29 mouse cellular contexts compared by ENCODE assay signal in the genomic region with DNA sequence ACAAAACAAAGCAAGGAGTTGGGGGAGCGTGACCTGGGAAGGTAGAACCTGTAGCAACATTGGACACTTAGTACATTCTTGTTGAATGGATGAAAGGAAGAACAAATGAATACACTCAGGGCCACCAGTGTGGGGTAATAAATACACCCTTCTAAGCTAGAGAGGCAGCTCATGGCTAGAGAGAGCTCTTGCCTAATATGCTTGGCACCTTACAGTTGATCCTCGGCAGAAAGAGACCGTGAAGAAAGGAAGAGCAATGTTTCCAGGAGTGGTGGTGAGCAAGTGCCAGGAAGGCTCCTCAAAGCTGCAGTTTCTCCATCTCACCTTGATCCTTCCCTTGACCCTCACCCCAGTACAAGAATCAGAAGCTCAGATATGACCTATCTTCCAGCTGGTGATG. TPM values are rescaled to one million over a fixed set of nuclear protein-coding genes. Genes with fewer than 3 reads are reported as not detected.
DNase-seq lines count a peak whose midpoint lies in the region; ATAC-seq and TF ChIP-seq lines count a peak whose summit lies in the region.
"Had no signal": no experiment of that assay in that cellular context is flagged by ENCODE, and none has a peak within 500 bp of the region (broad histone marks: within the 10 kb centered on the region; RNA-seq: fewer than 3 reads in every experiment).

No protein-coding gene starts in this region.

- H3K4me3 ChIP-seq in forebrain, embryonic 11.5 days (ENCODE audit: low read depth, low read length), result no peak overlapping the region
- no peak overlapping the region for H3K4me3 ChIP-seq in forebrain, embryonic 15.5 days
- no peak overlapping the region for H3K4me3 ChIP-seq in kidney, postnatal 0 days (replicated peaks; ENCODE audit: low read depth, low read length)
- H3K4me3 ChIP-seq in kidney, embryonic 14.5 days (ENCODE audit: low read length), result no peak overlapping the region
- H3K4me3 ChIP-seq: hindbrain, embryonic 12.5 days; limb, embryonic 10.5 days; limb, embryonic 15.5 days; lung, embryonic 15.5 days; midbrain, embryonic 10.5 days; midbrain, embryonic 15.5 days; neural tube, embryonic 15.5 days had no signal

- no peak for TF ChIP-seq CTCF in kidney, postnatal 0 days (IDR thresholded peaks at IDR 0.05; ENCODE audit: low read depth)

- no peaks in the 10 kb centered on the region; the same call in 1 of the 2 replicates for H3K36me3 ChIP-seq in forebrain, embryonic 11.5 days (ENCODE audit: control insufficient read depth, insufficient read depth, low read length)
- H3K36me3 ChIP-seq in forebrain, embryonic 15.5 days, result peaks cover 14% of the 10 kb centered on the region; the same call in 1 of the 2 replicates
- H3K36me3 ChIP-seq in kidney, postnatal 0 days (ENCODE audit: insufficient read depth, low read length), result peaks cover 18% of the 10 kb centered on the region; the same call in 1 of the 2 replicates
- H3K36me3 ChIP-seq in kidney, embryonic 14.5 days (ENCODE audit: control insufficient read depth, insufficient read depth, low read length), result peaks cover 38% of the 10 kb centered on the region

- no peaks in the 10 kb centered on the region for H3K4me1 ChIP-seq in forebrain, embryonic 11.5 days (replicated peaks; ENCODE audit: control insufficient read depth, insufficient read depth, low read length)
- H3K4me1 ChIP-seq in forebrain, embryonic 15.5 days, result 0 out of 2 replicates have a peak, but pooled peaks cover 3% of the 10 kb centered on the region
- no peaks in the 10 kb centered on the region for H3K4me1 ChIP-seq in kidney, postnatal 0 days (replicated peaks; ENCODE audit: insufficient read depth, low read length)
- H3K4me1 ChIP-seq in kidney, embryonic 14.5 days (ENCODE audit: control insufficient read depth, insufficient read depth, low read length), result no peaks in the 10 kb centered on the region
- H3K4me1 ChIP-seq: hindbrain, embryonic 12.5 days; limb, embryonic 10.5 days; midbrain, embryonic 10.5 days; midbrain, embryonic 15.5 days; neural tube, embryonic 15.5 days had no signal

- no peaks in the 10 kb centered on the region for H3K9me3 ChIP-seq in forebrain, embryonic 11.5 days (ENCODE audit: control insufficient read depth, low read length)
- H3K9me3 ChIP-seq in forebrain, embryonic 15.5 days, result no peaks in the 10 kb centered on the region
- H3K9me3 ChIP-seq in kidney, postnatal 0 days (replicated peaks; ENCODE audit: low read length), result no peaks in the 10 kb centered on the region
- no peaks in the 10 kb centered on the region for H3K9me3 ChIP-seq in kidney, embryonic 14.5 days (ENCODE audit: control insufficient read depth, low read length)
- H3K9me3 ChIP-seq: hindbrain, embryonic 12.5 days; limb, embryonic 10.5 days; limb, embryonic 15.5 days; lung, embryonic 15.5 days; midbrain, embryonic 10.5 days; midbrain, embryonic 15.5 days; neural tube, embryonic 15.5 days had no signal

- no peak overlapping the region for H3K4me2 ChIP-seq in forebrain, embryonic 11.5 days (ENCODE audit: low read depth, low read length, severe bottlenecking)
- no peak overlapping the region for H3K4me2 ChIP-seq in forebrain, embryonic 15.5 days (replicated peaks)
- no peak overlapping the region for H3K4me2 ChIP-seq in kidney, postnatal 0 days (ENCODE audit: low read length)
- H3K4me2 ChIP-seq in kidney, embryonic 14.5 days (replicated peaks; ENCODE audit: low read depth, low read length), result no peak overlapping the region
- H3K4me2 ChIP-seq: hindbrain, embryonic 12.5 days; limb, embryonic 15.5 days; lung, embryonic 15.5 days; midbrain, embryonic 15.5 days; neural tube, embryonic 15.5 days had no signal

- no peak overlapping the region for H3K9ac ChIP-seq in forebrain, embryonic 11.5 days (ENCODE audit: low read length)
- H3K9ac ChIP-seq in forebrain, embryonic 15.5 days (replicated peaks), result no peak overlapping the region
- no peak overlapping the region for H3K9ac ChIP-seq in kidney, postnatal 0 days (ENCODE audit: low read depth, low read length)
- H3K9ac ChIP-seq in kidney, embryonic 14.5 days (ENCODE audit: low read depth, low read length), result no peak overlapping the region
- H3K9ac ChIP-seq: hindbrain, embryonic 12.5 days; limb, embryonic 15.5 days; lung, embryonic 15.5 days; midbrain, embryonic 15.5 days; neural tube, embryonic 15.5 days had no signal

- WGBS in forebrain, embryonic 11.5 days, result 93% methylated on average over 3 of the region's 3 CpGs
- WGBS in forebrain, embryonic 15.5 days, result 89% methylated on average over 3 of the region's 3 CpGs
- 84% methylated on average over 3 of the region's 3 CpGs for WGBS in kidney, postnatal 0 days
- WGBS in kidney, embryonic 14.5 days, result 88% methylated on average over 3 of the region's 3 CpGs

- no peak overlapping the region for H3K27ac ChIP-seq in forebrain, embryonic 11.5 days (ENCODE audit: low read depth, low read length)
- no peak overlapping the region for H3K27ac ChIP-seq in forebrain, embryonic 15.5 days (replicated peaks)
- H3K27ac ChIP-seq in kidney, postnatal 0 days, result peak overlapping the region; percentile 25; the same call in 1 of the 2 replicates
- H3K27ac ChIP-seq in kidney, embryonic 14.5 days (ENCODE audit: low read depth, low read length), result no peak overlapping the region
- H3K27ac ChIP-seq: hindbrain, embryonic 12.5 days; hindbrain, postnatal 0 days; limb, embryonic 10.5 days; limb, embryonic 15.5 days; lung, embryonic 15.5 days; midbrain, embryonic 10.5 days; midbrain, embryonic 15.5 days; neural tube, embryonic 15.5 days had no signal

- no peaks in the 10 kb centered on the region for H3K27me3 ChIP-seq in forebrain, embryonic 11.5 days (ENCODE audit: control insufficient read depth, insufficient read depth, low read length)
- H3K27me3 ChIP-seq in forebrain, embryonic 15.5 days, result no peaks in the 10 kb centered on the region
- H3K27me3 ChIP-seq in kidney, postnatal 0 days (ENCODE audit: insufficient read depth, low read length), result no peaks in the 10 kb centered on the region
- no peaks in the 10 kb centered on the region for H3K27me3 ChIP-seq in kidney, embryonic 14.5 days (ENCODE audit: control insufficient read depth, insufficient read depth, low read length)
- H3K27me3 ChIP-seq: CH12.LX; hindbrain, embryonic 12.5 days; limb, embryonic 15.5 days; lung, embryonic 15.5 days; midbrain, embryonic 15.5 days; neural tube, embryonic 15.5 days had no signal

- peak; percentile 29 for DNase-seq in forebrain, embryonic 11.5 days (ENCODE audit: low spot score)
- DNase-seq in kidney, postnatal 0 days (ENCODE audit: low spot score), result no peak
- DNase-seq in lung, postnatal 36 days, result peak; percentile 49
- no peak for DNase-seq in lung, postnatal 14 days
- no peak for DNase-seq in left cerebral cortex, adult 9 months (ENCODE audit: low spot score in 2 of 2)
- no peak for DNase-seq in layer of hippocampus, adult 9-11 months
- DNase-seq: adrenal gland, adult 2 months; cerebellum, adult 11 months; cerebellum, adult 9-10 months; cerebellum, postnatal 36 days; heart, postnatal 36 days; layer of hippocampus, postnatal 36 days; retina, postnatal 1 day; right cerebral cortex, postnatal 14 days; thymus, adult 18-20 months; thymus, postnatal 25 days had no signal

- no peak for ATAC-seq in forebrain, embryonic 11.5 days (replicated peaks; ENCODE audit: low FRiP score)
- no peak for ATAC-seq in forebrain, embryonic 15.5 days (replicated peaks)
- ATAC-seq in kidney, postnatal 0 days (replicated peaks; ENCODE audit: low FRiP score, low read depth), result no peak
- no peak for ATAC-seq in kidney, embryonic 14.5 days (ENCODE audit: low FRiP score, low TSS enrichment)
- ATAC-seq: activated CD4-positive, CD25-positive, alpha-beta regulatory T cell, adult 4 months; forebrain, embryonic 14.5 days; hindbrain, postnatal 0 days; midbrain, embryonic 15.5 days had no signal

RNA-seq across cellular contexts. Expression of gene St3gal4, which starts 9.5 kb away (rescaled TPM):
- polyA plus RNA-seq in forebrain, embryonic 11.5 days (2014; fragmentation: Nextera tagmentation; extraction: Ambion mirVana), result 13.3 and 14.4 TPM in 2 replicates
- polyA plus RNA-seq in forebrain, embryonic 15.5 days (2015; fragmentation: Nextera tagmentation; extraction: Ambion mirVana), result 13.7 and 13.8 TPM in 2 replicates
- polyA plus RNA-seq in kidney, postnatal 0 days (2015; fragmentation: Nextera tagmentation; extraction: Ambion mirVana), result 11.7 and 13.1 TPM in 2 replicates
- 14.2 and 19.1 TPM in 2 replicates for polyA plus RNA-seq in kidney, embryonic 14.5 days (2014; fragmentation: Nextera tagmentation; extraction: Ambion mirVana)

RNA-seq across cellular contexts. Expression of gene Dcps, which starts 47.3 kb away (rescaled TPM):
- 104 and 113 TPM in 2 replicates for polyA plus RNA-seq in forebrain, embryonic 11.5 days (2014; fragmentation: Nextera tagmentation; extraction: Ambion mirVana)
- polyA plus RNA-seq in forebrain, embryonic 15.5 days (2015; fragmentation: Nextera tagmentation; extraction: Ambion mirVana), result 85.6 and 91.2 TPM in 2 replicates
- polyA plus RNA-seq in kidney, postnatal 0 days (2015; fragmentation: Nextera tagmentation; extraction: Ambion mirVana), result 64.6 and 66.7 TPM in 2 replicates
- 93.1 and 99.9 TPM in 2 replicates for polyA plus RNA-seq in kidney, embryonic 14.5 days (2014; fragmentation: Nextera tagmentation; extraction: Ambion mirVana)

Comparison
In these comparisons a context has a peak if more than half of its experiments do, and no peak if none do; other contexts are left out.
1. DNase-seq: peak in forebrain, embryonic 11.5 days (single experiment) and lung, postnatal 36 days (single experiment); none in kidney, postnatal 0 days (single experiment), lung, postnatal 14 days (single experiment), left cerebral cortex, adult 9 months (0 of 2) and layer of hippocampus, adult 9-11 months (single experiment).